Mouse (Mus musculus) midbrain, embryonic 12.5 days (tissue): Measurements from ENCODE around the gene Cetn2. TPM values are rescaled to one million over a fixed set of nuclear protein-coding genes. Genes with fewer than 3 reads are reported as not detected.

Experiments
- ATAC-seq: fragments of 200-750 bp; cut with Nextera tagmentation; 2 replicates; pipeline ENCODE4 v1.8.0; 2017; ENCODE audit warnings: low read depth, moderate TSS enrichment, moderate library complexity; ENCODE audit not compliant: low FRiP score
- H3K27ac ChIP-seq: fragments of 300-500 bp; sonication (generic); replicated peaks from 2 replicates; pipeline ENCODE4 v1.5.1; 2016; ENCODE audit warnings: mild to moderate bottlenecking
- H3K27me3 ChIP-seq: fragments of 300-500 bp; sonication (generic); 2 replicates; pipeline ENCODE4 v1.6.1; 2016; ENCODE audit warnings: mild to moderate bottlenecking
- H3K36me3 ChIP-seq: fragments of 300-500 bp; sonication (generic); 2 replicates; pipeline ENCODE4 v1.6.1; 2016
- H3K4me1 ChIP-seq: fragments of 300-500 bp; sonication (generic); 2 replicates; pipeline ENCODE4 v1.6.1; 2016
- H3K4me2 ChIP-seq: fragments of 300-500 bp; sonication (generic); replicated peaks from 2 replicates; pipeline ENCODE4 v1.6.1; 2016; ENCODE audit warnings: mild to moderate bottlenecking, moderate library complexity
- H3K4me3 ChIP-seq: fragments of 300-500 bp; sonication (generic); 2 replicates; pipeline ENCODE4 v1.5.1; 2016; ENCODE audit warnings: mild to moderate bottlenecking
- H3K9ac ChIP-seq: fragments of 300-500 bp; sonication (generic); replicated peaks from 2 replicates; pipeline ENCODE4 v1.6.1; 2016; ENCODE audit warnings: mild to moderate bottlenecking, moderate library complexity
- H3K9me3 ChIP-seq: fragments of 300-500 bp; sonication (generic); 2 replicates; pipeline ENCODE4 v1.6.1; 2016; ENCODE audit warnings: mild to moderate bottlenecking
- WGBS: fragments of 180-500 bp; shearing (Covaris S2); methylation state at CpG from one replicate; pipeline ENCODE4 v1.1.7; 2016; 5-methylcytosine and 5-hydroxymethylcytosine counted together
- polyA plus RNA-seq: library from polyadenylated mRNA; unstranded; fragments of >200 nt; fragmentation: Nextera tagmentation; extraction: Ambion mirVana; gene quantifications from 2 replicates; pipeline ENCODE4 v1.2.1, GENCODE M21; 2016

Gene Cetn2
- polyA plus RNA-seq: 99.1 and 107 TPM in 2 replicates

- 24% methylated on average over 41 of the region's 41 CpGs for WGBS
- H3K9me3 ChIP-seq: no peaks in the 10 kb centered on the region
- H3K4me1 ChIP-seq: peaks cover 16% of the 10 kb centered on the region
- H3K9ac ChIP-seq: peak within 1 kb of the TSS; percentile 62
- no peaks in the 10 kb centered on the region for H3K36me3 ChIP-seq
- H3K4me3 ChIP-seq: peak within 1 kb of the TSS; percentile 53
- H3K27me3 ChIP-seq: no peaks in the 10 kb centered on the region
- ATAC-seq: peak; percentile 99
- peak within 1 kb of the TSS; percentile 60 for H3K4me2 ChIP-seq
- H3K27ac ChIP-seq: peak within 1 kb of the TSS; percentile 68
These were observed at the start of gene Cetn2, which contains the start of gene Nsdhl for GRCm38 (mm10) chrX:72917884-72918681. Cetn2 (minus strand) TSS chrX:72918411. Nsdhl (plus strand) TSS chrX:72918557.

GRCm38 (mm10) chrX:72962743-72963142, 44.5 kb upstream of the Cetn2 start:
- no peak overlapping the region for H3K4me2 ChIP-seq
- 79% methylated on average over 3 of the region's 3 CpGs for WGBS
- H3K4me3 ChIP-seq: no peak overlapping the region
- H3K27me3 ChIP-seq: no peaks in the 10 kb centered on the region
- peaks cover 11% of the 10 kb centered on the region for H3K36me3 ChIP-seq
- no peak overlapping the region for H3K9ac ChIP-seq
- H3K9me3 ChIP-seq: no peaks in the 10 kb centered on the region
- no peak overlapping the region for H3K27ac ChIP-seq
- no peaks in the 10 kb centered on the region for H3K4me1 ChIP-seq
- ATAC-seq: no peak

- WGBS: 68% methylated on average over 3 of the region's 3 CpGs
- peaks cover 18% of the 10 kb centered on the region for H3K36me3 ChIP-seq
These were observed 43.3 kb upstream of the Cetn2 start for GRCm38 (mm10) chrX:72961511-72961910.

GRCm38 (mm10) chrX:72960431-72960830, 42.2 kb upstream of the Cetn2 start:
- Histone ChIP-seq H3K36me3 (peaks cover 27% of the 10 kb centered on the region), H3K9ac (no peak overlapping the region), H3K4me2 (no peak overlapping the region), H3K27me3 (no peaks in the 10 kb centered on the region), H3K4me1 (no peaks in the 10 kb centered on the region), H3K27ac (no peak overlapping the region), H3K4me3 (no peak overlapping the region), H3K9me3 (no peaks in the 10 kb centered on the region)
- no peak for ATAC-seq
- 87% methylated on average over 4 of the region's 4 CpGs for WGBS

More at GRCm38 (mm10) chrX:72961511-72961910, 43.3 kb upstream of the Cetn2 start:
- Histone ChIP-seq H3K4me1 (no peaks in the 10 kb centered on the region), H3K4me3 (no peak overlapping the region), H3K9me3 (no peaks in the 10 kb centered on the region), H3K27ac (no peak overlapping the region), H3K27me3 (no peaks in the 10 kb centered on the region), H3K9ac (no peak overlapping the region), H3K4me2 (no peak overlapping the region)
- ATAC-seq: no peak

GRCm38 (mm10) chrX:72956486-72956885, 38.3 kb upstream of the Cetn2 start:
- WGBS: 90% methylated on average over 4 of the region's 4 CpGs
- Histone ChIP-seq H3K36me3 (peaks cover 35% of the 10 kb centered on the region), H3K4me1 (no peaks in the 10 kb centered on the region), H3K27ac (no peak overlapping the region), H3K9me3 (no peaks in the 10 kb centered on the region), H3K4me2 (no peak overlapping the region), H3K9ac (no peak overlapping the region), H3K4me3 (no peak overlapping the region), H3K27me3 (no peaks in the 10 kb centered on the region)
- no peak for ATAC-seq

- Histone ChIP-seq H3K4me3 (no peak overlapping the region), H3K9ac (no peak overlapping the region), H3K27ac (no peak overlapping the region), H3K4me1 (no peaks in the 10 kb centered on the region), H3K4me2 (no peak overlapping the region), H3K36me3 (peaks cover 42% of the 10 kb centered on the region), H3K27me3 (no peaks in the 10 kb centered on the region), H3K9me3 (no peaks in the 10 kb centered on the region)
- no peak for ATAC-seq
- WGBS: 73% methylated on average over 4 of the region's 4 CpGs
These were observed 35.3 kb upstream of the Cetn2 start for GRCm38 (mm10) chrX:72953464-72953863.

GRCm38 (mm10) chrX:72921391-72921790, 3.2 kb upstream of the Cetn2 start:
- Histone ChIP-seq H3K27me3 (no peaks in the 10 kb centered on the region), H3K36me3 (peaks cover 3% of the 10 kb centered on the region; the same call in 1 of the 2 replicates), H3K27ac (no peak overlapping the region), H3K4me1 (peaks cover 16% of the 10 kb centered on the region), H3K4me3 (no peak overlapping the region), H3K9ac (no peak overlapping the region), H3K9me3 (no peaks in the 10 kb centered on the region), H3K4me2 (no peak overlapping the region)
- WGBS: 79% methylated on average over 2 of the region's 2 CpGs
- ATAC-seq: no peak

- peak overlapping the region; percentile 62 for H3K9ac ChIP-seq
- H3K9me3 ChIP-seq: no peaks in the 10 kb centered on the region
- H3K27me3 ChIP-seq: no peaks in the 10 kb centered on the region
- ATAC-seq: no peak
- 22% methylated on average over 6 of the region's 6 CpGs for WGBS
- H3K4me2 ChIP-seq: peak overlapping the region; percentile 60
- H3K4me3 ChIP-seq: peak overlapping the region; percentile 53
- H3K27ac ChIP-seq: peak overlapping the region; percentile 68
- H3K4me1 ChIP-seq: peaks cover 16% of the 10 kb centered on the region
- no peaks in the 10 kb centered on the region for H3K36me3 ChIP-seq
These were observed 460 bp upstream of the Cetn2 start for GRCm38 (mm10) chrX:72918682-72919059.

GRCm38 (mm10) chrX:72911611-72912010, 6.6 kb downstream of the Cetn2 start:
- no peak overlapping the region for H3K9ac ChIP-seq
- ATAC-seq: no peak
- H3K27me3 ChIP-seq: no peaks in the 10 kb centered on the region
- 75% methylated on average over 1 of the region's 1 CpGs for WGBS
- H3K9me3 ChIP-seq: no peaks in the 10 kb centered on the region
- no peak overlapping the region for H3K4me3 ChIP-seq
- no peaks in the 10 kb centered on the region for H3K4me1 ChIP-seq
- H3K27ac ChIP-seq: no peak overlapping the region
- H3K4me2 ChIP-seq: no peak overlapping the region
- no peaks in the 10 kb centered on the region for H3K36me3 ChIP-seq

- H3K9ac ChIP-seq: no peak overlapping the region
- H3K4me3 ChIP-seq: no peak overlapping the region
- 20% methylated on average over 2 of the region's 2 CpGs for WGBS
- H3K36me3 ChIP-seq: no peaks in the 10 kb centered on the region
- no peaks in the 10 kb centered on the region for H3K27me3 ChIP-seq
- no peak overlapping the region for H3K27ac ChIP-seq
- no peaks in the 10 kb centered on the region for H3K4me1 ChIP-seq
- ATAC-seq: peak; percentile 78
- no peaks in the 10 kb centered on the region for H3K9me3 ChIP-seq
- H3K4me2 ChIP-seq: no peak overlapping the region
These were observed 9.8 kb downstream of the Cetn2 start for GRCm38 (mm10) chrX:72908404-72908741.

GRCm38 (mm10) chrX:72907619-72908403, 10.4 kb downstream of the Cetn2 start:
- Histone ChIP-seq H3K27me3 (no peaks in the 10 kb centered on the region), H3K9ac (no peak overlapping the region), H3K9me3 (no peaks in the 10 kb centered on the region), H3K4me3 (no peak overlapping the region), H3K4me1 (no peaks in the 10 kb centered on the region), H3K4me2 (no peak overlapping the region), H3K27ac (no peak overlapping the region), H3K36me3 (no peaks in the 10 kb centered on the region)
- peak; percentile 44; the same call in 1 of the 2 replicates for ATAC-seq
- 81% methylated on average over 6 of the region's 6 CpGs for WGBS

GRCm38 (mm10) chrX:72902530-72902929, 15.7 kb downstream of the Cetn2 start:
- no peaks in the 10 kb centered on the region for H3K36me3 ChIP-seq
- no peak overlapping the region for H3K27ac ChIP-seq
- no peak overlapping the region for H3K4me3 ChIP-seq
- no peaks in the 10 kb centered on the region for H3K27me3 ChIP-seq
- 35% methylated on average over 1 of the region's 1 CpGs for WGBS
- no peak for ATAC-seq
- no peaks in the 10 kb centered on the region for H3K9me3 ChIP-seq
- no peak overlapping the region for H3K4me2 ChIP-seq
- H3K4me1 ChIP-seq: no peaks in the 10 kb centered on the region
- no peak overlapping the region for H3K9ac ChIP-seq
